Mouse (Mus musculus) thymus, adult 18-20 months (tissue): ENCODE data around the gene Xbp1.
"Not testable (repeated sequence)": the region's sequence is repeated elsewhere in the genome, so short reads cannot be mapped to it uniquely, and the experiment has no call there.

Experiments used
- DNase-seq, 2 experiments: peaks; one replicate each; pipeline ENCODE4 v3.0.0; 2022; ENCODE audit warnings: mixed read lengths in 2 of 2

Gene Xbp1

GRCm38 (mm10) chr11:5502351-5503051 lies 18.0 kb upstream of the Xbp1 start:
- DNase-seq: no peak

- DNase-seq: peak in 1 of 2 experiments; percentile 49
These were observed 14.4 kb upstream of the Xbp1 start for GRCm38 (mm10) chr11:5505856-5506575.

- peak; percentile 30 to 66 for DNase-seq
These were observed 11.0 kb upstream of the Xbp1 start for GRCm38 (mm10) chr11:5509215-5510098.

GRCm38 (mm10) chr11:5510099-5510391 lies 10.4 kb upstream of the Xbp1 start:
- DNase-seq: no peak

- DNase-seq: not testable (repeated sequence)
These were observed 9.8 kb upstream of the Xbp1 start for GRCm38 (mm10) chr11:5510686-5511085.

- DNase-seq: no peak
These were observed 8.2 kb upstream of the Xbp1 start for GRCm38 (mm10) chr11:5512099-5512725.

- no peak for DNase-seq
These were observed 7.5 kb upstream of the Xbp1 start for GRCm38 (mm10) chr11:5512961-5513360.

- no peak for DNase-seq
These were observed 6.4 kb upstream of the Xbp1 start for GRCm38 (mm10) chr11:5514091-5514490.

GRCm38 (mm10) chr11:5515196-5515595 lies 5.3 kb upstream of the Xbp1 start:
- DNase-seq: no peak

- DNase-seq: no peak
These were observed 4.8 kb upstream of the Xbp1 start for GRCm38 (mm10) chr11:5515655-5516054.

GRCm38 (mm10) chr11:5516151-5516550 lies 4.3 kb upstream of the Xbp1 start:
- DNase-seq: no peak

- DNase-seq: no peak
These were observed 3.8 kb upstream of the Xbp1 start for GRCm38 (mm10) chr11:5516617-5517016.

GRCm38 (mm10) chr11:5517346-5517745 lies 3.1 kb upstream of the Xbp1 start:
- DNase-seq: no peak

GRCm38 (mm10) chr11:5519681-5520080 lies 778 bp upstream of the Xbp1 start:
- no peak for DNase-seq

- DNase-seq: peak in 1 of 2 experiments; percentile 47
These were observed 732 bp downstream of the Xbp1 start for GRCm38 (mm10) chr11:5521266-5521515.

- peak; percentile 57 to 70 for DNase-seq
These were observed 1.2 kb downstream of the Xbp1 start for GRCm38 (mm10) chr11:5521516-5522291.

- DNase-seq: no peak
These were observed 2.4 kb downstream of the Xbp1 start for GRCm38 (mm10) chr11:5522798-5523415.

- no peak for DNase-seq
These were observed 5.0 kb downstream of the Xbp1 start for GRCm38 (mm10) chr11:5525418-5525817.

GRCm38 (mm10) chr11:5526573-5527439 lies 6.3 kb downstream of the Xbp1 start:
- no peak for DNase-seq

- DNase-seq: no peak
These were observed 7.5 kb downstream of the Xbp1 start for GRCm38 (mm10) chr11:5527865-5528523.

- DNase-seq: no peak
These were observed 8.4 kb downstream of the Xbp1 start for GRCm38 (mm10) chr11:5528841-5529240.
